Mouse (Mus musculus) cerebellum, adult 8-10 months (tissue): ENCODE measurements around the gene Shisa6.
"Not testable (repeated sequence)": the region's sequence is repeated elsewhere in the genome, so short reads cannot be mapped to it uniquely, and the experiment has no call there.

ENCODE experiments used
- DNase-seq: peaks from one replicate; pipeline ENCODE4 v3.0.0; 2022

The Shisa6 gene

DNA sequence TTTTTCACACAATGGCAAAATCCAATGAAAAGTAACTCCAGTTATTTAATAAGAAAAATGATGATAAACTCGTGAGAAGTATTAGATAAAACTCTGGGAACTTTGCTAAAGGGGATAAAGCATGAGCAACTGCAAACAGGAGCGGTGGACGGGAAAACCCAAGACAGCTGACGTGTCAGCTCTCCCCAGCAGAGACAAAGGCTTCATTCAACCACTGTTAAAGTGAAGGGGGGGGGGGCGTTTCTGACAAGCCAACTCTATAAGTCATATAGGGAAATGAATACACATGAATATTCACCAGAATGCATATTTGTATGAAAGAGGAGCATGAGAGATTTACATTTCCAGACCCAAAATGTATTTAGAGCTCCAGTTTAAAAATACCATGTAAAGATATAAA is 83.1 kb downstream of the Shisa6 start:
- no peak for DNase-seq

DNA sequence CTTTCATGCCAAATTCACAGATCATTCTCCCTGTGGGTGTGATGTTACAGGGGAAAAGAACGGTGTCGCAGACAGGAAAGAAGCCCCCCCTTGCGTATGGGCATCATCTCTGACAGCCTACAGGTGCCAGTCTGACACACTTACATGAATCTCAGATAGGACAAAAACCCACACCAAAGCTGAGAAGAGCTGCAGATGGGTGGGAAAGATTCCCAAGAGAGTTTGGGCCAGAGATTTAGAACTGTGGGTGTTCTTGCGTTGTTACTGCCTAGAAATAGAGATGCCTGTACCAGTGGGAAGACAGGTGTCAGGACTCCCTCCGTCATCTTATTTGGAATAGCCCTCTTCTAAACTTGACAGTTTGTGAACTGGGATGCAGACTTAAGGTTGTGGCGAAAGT is 99.6 kb downstream of the Shisa6 start:
- no peak for DNase-seq

DNA sequence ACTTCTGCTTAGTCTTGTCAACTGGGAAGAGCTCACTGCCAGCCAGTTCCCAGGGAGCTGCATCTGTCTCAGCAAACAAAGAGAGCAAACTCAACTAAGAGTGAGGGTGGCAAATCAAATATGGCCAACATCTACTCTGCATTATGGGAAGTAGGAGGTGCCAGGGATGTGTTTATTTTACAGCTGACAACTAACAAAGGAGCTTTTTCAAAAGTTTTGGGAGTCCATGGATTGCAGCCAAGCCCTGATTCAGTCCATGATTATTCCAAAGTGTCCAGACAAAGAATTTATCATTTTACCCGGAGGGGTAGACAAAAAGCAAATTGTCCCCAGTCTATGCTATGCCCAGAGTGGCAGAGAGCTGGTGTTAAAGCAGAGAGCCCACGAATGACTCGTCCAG is 107.5 kb downstream of the Shisa6 start:
- DNase-seq: no peak

DNA sequence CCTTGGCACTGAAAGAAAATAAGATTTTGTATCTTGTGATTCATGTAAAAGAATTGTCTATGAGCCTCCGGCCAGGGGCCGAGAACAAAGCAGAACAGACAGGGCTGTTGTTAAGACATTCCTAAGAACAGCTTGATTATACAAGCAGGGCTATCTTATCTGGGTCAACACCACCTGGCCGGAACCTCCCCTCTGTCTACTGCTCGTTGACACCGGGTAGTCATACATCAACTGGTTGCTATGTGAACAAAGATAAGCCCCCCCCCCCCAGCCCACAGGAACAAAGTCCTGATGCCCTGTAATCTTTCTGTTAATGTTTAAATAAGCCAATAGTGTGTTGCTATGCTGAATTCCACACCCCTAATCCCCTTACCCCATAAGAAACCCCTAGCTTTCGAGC is 117.0 kb downstream of the Shisa6 start:
- not testable (repeated sequence) for DNase-seq

DNA sequence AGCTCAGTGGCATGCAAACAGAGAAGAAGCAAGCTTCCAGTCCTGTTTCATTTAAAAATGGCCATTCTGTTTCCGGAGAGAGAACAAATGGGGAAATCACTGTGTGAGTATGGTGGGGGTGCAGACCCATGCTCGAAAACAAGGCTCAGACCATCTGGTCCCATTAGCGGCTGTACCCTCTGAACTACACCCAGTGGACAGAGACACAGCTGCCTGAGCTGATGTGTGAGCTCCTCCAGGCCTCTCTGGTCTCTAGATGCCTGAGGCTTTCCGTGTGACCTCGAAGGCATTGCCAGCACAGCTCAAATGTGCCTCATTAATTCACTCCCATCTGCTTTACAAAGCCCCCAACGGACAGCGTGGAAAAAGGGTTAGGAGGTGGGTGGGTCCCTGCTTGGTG is 125.7 kb downstream of the Shisa6 start:
- no peak for DNase-seq

DNA sequence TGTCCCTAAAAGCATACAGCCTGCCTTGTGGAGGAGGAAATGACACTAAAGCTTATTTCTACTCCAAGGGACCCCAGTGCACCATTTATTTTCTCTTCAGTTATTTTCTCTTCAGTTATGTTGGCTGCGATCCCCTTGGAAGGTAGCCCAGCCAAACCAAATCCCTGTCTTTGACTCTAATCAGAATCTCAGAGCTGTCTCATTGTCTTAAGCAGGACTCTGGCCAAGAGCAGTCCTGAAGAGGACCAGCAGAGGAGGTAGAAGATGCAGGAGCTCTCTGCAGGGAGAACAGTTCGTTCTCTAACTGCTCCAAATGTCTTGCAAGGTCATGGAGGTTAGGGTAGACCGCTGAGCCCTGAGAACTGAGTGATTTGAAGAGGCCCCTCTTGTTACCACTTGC is 138.2 kb downstream of the Shisa6 start:
- no peak for DNase-seq

DNA sequence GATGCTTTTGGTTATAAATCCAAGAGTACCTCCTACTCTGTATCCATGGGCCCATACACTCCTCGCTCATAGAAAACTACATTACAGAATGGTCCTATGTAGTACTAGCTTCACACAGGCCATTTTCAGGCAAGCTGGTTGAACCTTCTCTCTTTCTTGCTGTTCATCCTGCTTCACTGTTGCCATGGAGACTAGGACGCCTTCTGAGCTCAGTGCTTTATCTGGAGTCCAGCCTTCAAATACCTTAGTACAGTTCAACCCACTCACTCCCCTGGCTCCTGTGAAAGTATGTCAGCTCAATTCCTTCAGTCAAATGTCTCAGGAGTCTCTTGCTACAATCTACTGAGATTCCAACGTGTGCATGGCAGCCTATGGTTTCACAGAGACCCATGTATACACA is 154.0 kb downstream of the Shisa6 start:
- DNase-seq: no peak

DNA sequence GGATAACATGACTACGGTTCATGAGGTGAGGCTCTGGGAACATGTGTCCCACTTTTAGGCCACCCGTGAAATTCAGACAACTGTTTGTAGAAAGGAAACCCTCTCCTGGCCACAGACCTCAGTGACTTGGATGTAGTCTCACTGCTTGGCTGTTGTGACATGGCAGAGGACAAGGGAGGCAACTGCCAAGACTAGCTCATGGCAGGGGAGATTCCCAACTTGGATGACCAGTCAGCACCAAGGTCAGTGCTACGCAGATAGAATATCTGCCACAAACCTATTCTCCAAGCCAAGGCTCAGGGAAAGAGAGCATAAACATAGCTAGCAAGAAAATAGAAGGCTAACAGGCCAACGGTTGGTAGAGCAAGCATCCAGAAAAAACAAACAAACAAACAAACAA is 156.0 kb downstream of the Shisa6 start:
- DNase-seq: no peak

DNA sequence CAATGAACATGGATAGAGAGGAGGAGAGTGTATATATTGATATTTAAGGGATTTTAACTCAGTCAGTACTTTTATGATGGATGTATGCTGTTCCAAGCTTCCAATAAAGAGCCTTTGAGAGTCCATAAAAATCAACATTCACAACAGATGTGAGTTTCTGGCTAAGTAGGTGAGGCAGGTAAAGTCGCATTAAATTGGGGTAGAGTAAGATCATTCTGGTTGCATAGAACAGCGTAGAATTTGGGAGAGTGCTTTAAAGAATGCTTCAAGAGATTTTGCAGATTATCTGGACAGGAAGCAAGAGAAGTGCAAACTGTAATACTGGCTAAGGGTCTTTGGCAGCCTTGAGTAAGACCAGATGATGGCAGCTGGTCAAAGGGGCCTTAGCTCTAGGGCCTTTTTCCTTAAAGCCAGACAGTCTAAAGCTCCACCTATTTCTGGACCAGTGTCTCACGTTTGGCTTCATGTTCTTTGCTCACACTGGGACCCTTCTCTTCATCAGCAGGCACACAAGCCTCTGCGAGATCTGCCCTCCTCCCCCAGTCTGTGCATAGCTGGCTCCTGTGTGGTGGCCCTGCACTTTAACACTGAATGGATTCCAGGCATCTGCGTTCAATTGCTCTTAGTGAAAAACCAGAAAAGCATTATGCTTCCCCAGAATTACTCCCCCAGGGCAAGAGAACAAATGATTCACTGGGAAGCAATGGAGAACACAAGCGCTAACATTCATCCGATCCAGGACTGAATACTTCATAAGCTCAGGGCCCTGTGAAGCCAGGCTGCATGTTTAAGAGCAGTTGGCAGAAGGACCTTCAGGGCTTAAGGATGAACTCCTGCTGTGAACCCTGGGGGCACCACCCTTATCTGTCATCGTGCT is 158.7 kb downstream of the Shisa6 start:
- no peak for DNase-seq

DNA sequence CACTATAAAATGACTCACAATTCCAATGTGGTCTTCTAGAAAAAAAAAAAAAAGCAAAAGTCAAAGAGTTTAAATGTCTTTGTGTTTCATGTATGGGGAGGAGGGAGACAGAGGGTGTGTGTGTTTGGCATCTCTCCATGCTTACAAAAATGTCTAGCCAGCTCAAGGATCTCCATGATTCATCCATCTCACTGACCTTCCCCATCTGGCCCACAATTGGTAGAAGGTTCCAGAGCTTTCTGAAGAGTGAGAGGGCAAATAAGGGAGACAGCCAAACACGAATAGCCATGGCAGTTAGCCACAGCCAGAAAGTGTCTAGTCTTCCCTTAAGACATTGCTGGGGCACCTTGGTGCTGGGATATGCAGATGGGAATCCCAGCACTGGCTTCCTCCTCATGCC is 166.0 kb downstream of the Shisa6 start:
- no peak for DNase-seq

DNA sequence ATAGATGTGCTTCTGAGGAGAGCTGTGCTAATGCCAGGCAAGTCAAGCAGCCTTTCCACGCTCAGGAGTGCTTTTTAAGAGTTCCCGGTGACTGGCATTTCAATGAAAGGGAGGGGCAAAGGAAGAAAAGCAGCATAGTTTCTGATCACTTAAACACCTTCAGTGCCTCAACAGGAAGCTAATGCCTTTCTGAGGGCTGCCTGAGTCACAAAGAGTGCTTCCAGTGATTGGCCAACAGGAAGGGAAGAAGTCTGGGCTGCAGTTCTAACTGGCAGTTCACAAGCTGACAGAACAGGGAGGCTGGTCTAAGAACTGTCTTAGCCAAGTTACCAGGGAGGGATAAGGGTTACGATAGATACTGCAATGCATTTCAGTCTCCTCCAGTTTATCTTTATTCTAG is 180.9 kb downstream of the Shisa6 start:
- DNase-seq: no peak

DNA sequence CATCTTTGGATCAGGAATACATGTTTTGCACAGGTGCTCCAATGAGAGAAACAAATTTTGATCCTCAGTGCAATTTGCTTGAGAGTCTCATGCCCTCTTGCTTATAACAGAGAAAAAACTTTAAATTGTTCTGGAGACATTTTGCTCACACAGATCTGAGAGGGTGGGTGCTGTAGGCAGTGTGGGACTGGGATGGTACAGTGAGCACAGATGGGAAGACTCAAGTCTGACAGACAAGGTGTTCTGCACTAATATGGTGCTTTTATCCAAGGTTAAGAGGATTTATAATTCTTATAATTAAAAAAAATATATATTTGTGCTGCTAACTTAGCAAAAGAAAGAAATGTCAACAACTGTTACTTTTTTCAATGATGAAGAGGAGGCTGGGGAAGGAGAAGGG is 189.5 kb downstream of the Shisa6 start:
- no peak for DNase-seq

DNA sequence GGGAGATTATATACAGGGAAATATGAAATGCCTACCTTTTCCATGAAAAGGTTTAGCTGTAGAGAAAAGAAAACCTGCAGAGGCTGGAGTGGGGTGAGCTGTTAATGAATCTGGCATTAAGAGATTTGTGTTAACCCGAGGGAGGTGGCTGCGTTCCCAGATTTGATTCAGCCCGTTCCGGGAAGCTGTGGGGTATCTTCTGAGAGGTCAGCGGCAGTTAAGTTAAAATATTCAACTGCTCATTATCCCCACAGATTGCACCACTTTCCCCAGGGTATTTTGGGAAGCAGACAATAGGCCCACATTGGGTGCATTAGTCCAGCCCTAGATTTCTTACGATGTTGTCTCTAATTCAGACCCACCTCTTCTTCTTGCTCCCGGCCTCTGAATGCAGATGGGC is 213.0 kb downstream of the Shisa6 start:
- DNase-seq: peak; percentile 8

DNA sequence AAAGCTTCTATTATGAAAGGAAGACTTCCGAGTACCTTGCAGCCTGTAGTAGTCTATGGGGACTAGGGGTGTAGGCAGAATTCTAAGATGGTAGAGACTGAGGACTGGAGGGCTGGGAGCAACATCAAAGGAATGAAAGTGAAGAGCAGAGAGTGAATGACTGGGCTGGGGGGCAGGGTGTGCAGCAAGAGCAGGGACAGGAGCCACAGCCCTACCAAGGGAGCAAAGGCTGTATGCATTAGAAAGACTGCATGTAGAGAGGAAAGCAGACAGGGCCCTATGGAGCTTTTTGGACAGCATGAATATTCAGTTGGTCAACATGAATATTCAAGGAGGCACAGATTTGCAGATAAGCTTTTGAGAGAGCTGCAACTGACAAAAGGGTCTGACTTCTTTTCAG is 221.4 kb downstream of the Shisa6 start:
- no peak for DNase-seq

DNA sequence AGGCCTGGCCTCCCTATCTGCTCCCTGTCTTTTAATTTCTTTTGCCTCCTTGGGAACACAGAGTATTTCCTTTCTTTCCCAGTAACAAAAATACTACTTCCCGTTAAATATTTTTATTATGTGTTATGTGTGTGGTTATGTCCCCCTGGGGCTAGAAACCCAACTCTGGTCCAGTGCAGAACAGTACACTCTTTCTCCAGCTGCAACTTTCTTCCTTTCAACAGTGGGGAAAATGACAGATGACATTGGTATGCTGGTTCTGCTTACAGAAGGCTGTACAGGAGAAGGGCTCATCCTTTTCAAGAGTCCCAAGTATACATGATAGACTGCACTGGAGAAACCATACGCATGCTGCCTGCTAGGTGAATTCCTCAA is 251.1 kb downstream of the Shisa6 start:
- no peak for DNase-seq

DNA sequence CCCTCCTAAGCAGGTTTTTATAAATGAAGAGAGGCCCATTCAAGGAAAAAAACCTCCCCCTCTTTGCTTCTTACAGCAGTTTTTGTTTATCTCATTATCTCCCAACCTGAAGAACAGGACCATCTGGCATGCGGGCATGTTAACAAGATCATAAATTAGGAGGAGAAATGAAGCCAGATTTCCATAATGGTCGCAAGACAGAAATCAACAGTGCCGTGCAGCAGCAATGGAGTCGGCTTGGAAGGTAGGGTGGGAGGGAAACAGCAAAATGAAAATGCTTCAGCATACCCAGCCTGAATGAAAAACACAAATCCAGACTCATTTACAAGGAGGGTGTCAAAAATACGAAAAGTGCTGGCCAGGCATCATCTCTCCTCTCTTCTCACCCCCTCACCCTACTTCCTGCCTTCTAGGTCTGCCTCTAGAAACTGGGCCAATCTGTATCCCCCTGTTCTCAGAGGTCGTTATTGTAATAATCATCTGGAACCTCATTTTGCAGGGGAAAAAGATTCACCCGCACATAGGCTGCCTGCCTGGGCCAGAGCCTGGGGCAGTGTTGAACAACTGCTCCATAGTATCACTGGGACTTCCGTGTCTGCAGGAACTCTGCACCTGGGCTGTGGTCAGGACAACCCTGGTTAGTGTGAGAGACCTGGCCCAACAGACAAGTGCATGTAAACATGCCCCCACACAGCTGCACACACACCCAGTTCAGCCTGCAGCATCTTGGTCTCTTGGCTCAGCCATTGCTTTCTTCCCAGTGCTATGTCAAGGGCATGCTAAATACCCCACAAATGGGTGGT is 251.7 kb downstream of the Shisa6 start:
- no peak for DNase-seq

DNA sequence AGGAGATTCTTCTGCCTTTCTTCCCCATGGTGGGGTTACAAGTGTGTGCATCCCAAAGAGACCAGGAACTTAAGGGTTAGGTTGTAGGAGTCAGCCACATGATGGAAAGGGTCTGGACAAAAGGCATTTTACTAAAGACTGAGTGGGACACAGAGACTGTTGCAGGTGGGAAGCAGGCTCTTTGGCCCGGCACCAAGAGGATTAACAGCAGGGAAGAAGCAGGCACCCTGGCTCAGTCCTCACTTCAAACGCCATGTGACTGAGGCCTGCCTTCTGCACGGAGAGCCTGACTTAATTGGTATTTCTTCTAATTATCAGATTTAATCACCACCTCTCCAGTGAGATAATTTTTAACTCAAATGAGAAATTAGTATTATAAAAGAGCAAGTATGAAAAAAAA is 258.7 kb downstream of the Shisa6 start:
- no peak for DNase-seq

DNA sequence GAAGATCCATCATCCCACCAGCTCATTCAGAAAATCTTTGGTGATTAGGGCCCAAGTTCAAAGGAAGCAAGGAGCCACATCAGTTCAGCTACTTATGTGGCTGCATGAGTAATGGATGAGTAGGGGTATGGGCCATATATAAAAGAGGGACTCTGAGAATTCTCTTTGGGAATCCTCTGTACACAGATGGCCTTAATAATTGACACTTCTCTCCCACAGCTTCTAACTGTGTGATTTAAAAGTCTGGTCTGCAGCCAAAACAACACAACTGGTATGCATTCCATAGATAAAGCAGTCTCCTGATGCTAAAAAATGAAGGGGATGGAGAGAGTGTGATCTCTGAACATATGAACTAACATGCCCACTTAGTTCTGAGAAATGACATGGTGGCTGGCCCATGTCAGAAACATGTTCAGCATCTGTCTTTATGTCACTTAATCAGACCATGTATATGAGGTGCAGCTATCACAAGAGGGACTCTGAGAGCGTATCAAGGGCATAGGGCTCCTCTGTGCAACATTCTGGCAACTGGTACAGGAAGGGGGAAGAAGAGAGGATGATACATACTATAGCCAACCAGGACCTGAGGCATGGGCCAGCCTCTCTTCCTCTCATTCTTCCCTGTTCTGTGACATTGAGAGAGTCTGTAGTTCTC is 260.3 kb downstream of the Shisa6 start:
- no peak for DNase-seq

DNA sequence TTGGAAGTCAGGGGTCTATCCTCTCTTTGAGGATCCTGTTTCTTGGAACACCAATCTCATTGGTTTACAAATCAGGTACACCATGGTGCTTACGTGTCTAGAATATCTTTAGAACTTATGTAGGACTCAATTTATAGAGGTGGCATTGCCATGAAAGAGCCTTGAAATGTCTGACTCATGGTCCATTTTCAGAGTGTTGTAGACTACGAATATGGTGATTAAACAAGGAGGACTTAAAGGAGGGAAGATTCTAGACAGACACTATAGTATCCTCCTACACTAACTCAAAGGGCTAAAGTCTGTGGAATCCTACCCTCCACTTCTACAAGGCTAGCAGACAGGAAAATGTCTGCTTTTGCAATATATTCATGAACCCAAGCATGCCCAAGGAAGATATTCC is 265.6 kb downstream of the Shisa6 start:
- no peak for DNase-seq

DNA sequence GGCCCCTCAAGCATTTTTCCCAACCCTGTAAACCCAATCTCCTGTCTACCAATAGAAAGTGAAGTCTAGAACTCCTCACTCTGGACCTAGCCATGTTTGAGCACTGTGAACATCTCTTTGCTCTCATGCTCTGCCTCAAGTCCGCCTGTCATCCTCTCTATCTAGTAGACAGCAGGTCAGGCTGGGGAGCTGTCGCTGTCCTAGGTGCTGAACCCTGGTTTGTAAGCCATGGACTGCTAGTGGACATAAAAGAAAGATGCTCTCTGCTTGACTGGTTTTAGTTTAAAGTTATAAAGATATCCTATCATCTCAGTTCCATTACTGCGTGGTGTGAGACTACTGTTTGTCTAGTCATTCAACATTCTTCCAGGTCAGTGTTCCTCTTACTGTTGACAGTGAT is 266.9 kb downstream of the Shisa6 start:
- DNase-seq: no peak

DNA sequence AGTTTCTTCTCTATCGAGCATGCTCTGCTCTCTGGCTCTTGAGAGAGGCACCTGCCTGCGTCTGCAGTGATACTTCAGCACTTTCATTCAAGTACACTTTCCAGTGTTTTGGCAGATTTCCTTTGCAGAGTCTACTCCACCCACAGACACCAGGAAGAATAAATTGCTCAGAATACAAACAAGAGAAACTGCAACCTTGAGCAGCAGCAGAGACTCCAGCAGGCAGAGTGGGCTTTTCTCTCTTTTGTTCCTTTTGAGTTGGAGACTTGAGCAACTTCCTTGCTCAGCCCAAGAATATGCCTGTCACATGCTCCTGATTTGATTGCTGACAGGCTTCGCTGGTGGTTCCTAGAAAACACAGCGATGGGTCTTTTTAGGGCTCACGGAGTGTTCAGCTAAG is 278.6 kb downstream of the Shisa6 start:
- DNase-seq: no peak

DNA sequence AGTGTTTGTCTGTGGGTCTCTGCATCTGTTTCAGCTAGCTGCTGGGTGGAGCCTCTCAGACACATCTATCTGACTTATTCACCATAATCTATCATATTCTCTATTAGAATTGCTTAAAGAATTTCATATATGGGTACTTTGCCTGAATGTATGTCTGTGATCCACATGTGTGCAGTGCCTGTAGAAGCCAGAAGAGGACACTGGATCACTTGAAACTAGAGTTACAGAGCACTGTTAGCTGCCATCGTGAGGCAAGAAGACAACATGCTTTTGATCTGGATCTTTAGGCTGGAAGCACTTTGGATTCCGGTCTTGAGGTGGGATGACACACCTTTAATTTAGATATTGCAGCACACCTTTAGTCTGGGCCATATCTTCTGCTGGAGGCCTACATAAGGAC is 289.2 kb downstream of the Shisa6 start:
- DNase-seq: no peak

DNA sequence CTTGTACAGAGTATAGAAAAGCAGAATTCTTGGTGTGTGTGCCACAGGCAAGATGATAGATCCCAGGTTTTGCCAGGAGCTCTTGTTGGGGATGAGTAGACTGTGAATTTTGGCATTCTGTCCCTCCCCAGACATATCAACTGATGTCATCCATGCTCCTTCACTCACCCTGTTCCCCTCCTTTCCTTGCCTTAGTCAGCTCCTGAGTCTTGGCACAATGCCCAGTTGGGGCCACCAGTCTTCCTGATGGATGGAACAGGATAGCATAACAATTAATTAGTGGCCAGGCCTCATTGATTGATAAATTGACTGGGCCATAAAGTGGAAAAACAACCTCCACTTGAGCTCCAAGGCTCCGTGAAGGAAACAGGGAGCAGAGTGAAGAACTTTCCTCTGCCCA is 292.9 kb downstream of the Shisa6 start:
- no peak for DNase-seq

DNA sequence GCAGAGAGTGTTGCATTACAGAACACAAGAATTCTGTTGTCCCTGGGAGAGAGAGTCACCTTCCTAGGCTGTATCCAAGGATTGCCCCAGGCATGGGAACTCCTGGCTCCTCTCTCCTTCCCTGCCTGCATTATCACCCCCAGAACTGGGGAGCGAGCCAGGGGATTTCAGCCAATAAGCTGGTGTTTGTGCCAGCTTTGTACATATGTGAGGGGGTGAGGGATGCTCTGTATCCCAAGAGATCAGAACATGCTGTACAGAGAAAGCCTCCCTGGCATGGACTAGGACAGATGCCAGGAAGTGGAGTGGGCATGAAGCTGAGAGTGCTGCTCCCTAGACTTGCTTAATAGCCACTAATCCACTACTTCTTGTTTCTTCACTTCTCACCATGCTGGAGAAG is 303.6 kb downstream of the Shisa6 start:
- DNase-seq: peak; percentile 5
